Mouse (Mus musculus): Measurements from ENCODE around the gene Phactr4. TPM values are rescaled to one million over a fixed set of nuclear protein-coding genes. Genes with fewer than 3 reads are reported as not detected.

Gene Phactr4
- 6.8 and 7.3 TPM in 2 replicates for polyA plus RNA-seq (2015; fragmentation: Nextera tagmentation; extraction: Ambion mirVana)

GRCm38 (mm10) chr4:132421923-132422782 lies at the start of gene Phactr4:
Gene Phactr4, minus strand, starts transcription at chr4:132422489.

GRCm38 (mm10) chr4:132463430-132464254 lies 41.4 kb upstream of the Phactr4 start, which contains the start of gene Med18:
Gene Med18, minus strand, starts transcription at chr4:132463921.

GRCm38 (mm10) chr4:132353481-132353885 lies 68.8 kb downstream of the Phactr4 start, which contains the start of gene Rcc1:
Gene Rcc1, minus strand, starts transcription at chr4:132353605.

GRCm38 (mm10) chr4:132329115-132329834 lies 93.0 kb downstream of the Phactr4 start, which contains the start of gene Trnau1ap:
Gene Trnau1ap, minus strand, starts transcription at chr4:132329538.

Small RNAs within 50 kb of the gene (microRNA-seq; reads per million reads assigned to microRNA genes)
- 0 reads per million in 2 experiments for gene Gm25707

Other genes with a start within 250 kb of the Phactr4 start
- gene Ythdf2, start 210.2 kb downstream of the Phactr4 start, polyA plus RNA-seq (2015; fragmentation: Nextera tagmentation; extraction: Ambion mirVana) = 43.1 and 43.5 TPM in 2 replicates
- gene Gmeb1, start 160.9 kb downstream of the Phactr4 start, polyA plus RNA-seq (2015; fragmentation: Nextera tagmentation; extraction: Ambion mirVana) = 13.6 and 14.6 TPM in 2 replicates
- 31.2 and 34.5 TPM in 2 replicates for gene Taf12, start 148.1 kb downstream of the Phactr4 start, polyA plus RNA-seq (2015; fragmentation: Nextera tagmentation; extraction: Ambion mirVana)
- 1.4 and 1.8 TPM in 2 replicates for gene Rab42, start 119.1 kb downstream of the Phactr4 start, polyA plus RNA-seq (2015; fragmentation: Nextera tagmentation; extraction: Ambion mirVana)
- gene Trnau1ap, start 93.0 kb downstream of the Phactr4 start, polyA plus RNA-seq (2015; fragmentation: Nextera tagmentation; extraction: Ambion mirVana) = 35.2 and 40.5 TPM in 2 replicates
- gene Rcc1, start 68.9 kb downstream of the Phactr4 start, polyA plus RNA-seq (2015; fragmentation: Nextera tagmentation; extraction: Ambion mirVana) = 20.3 and 21.6 TPM in 2 replicates
- gene Med18, start 41.4 kb upstream of the Phactr4 start, polyA plus RNA-seq (2015; fragmentation: Nextera tagmentation; extraction: Ambion mirVana) = 8.7 and 8.8 TPM in 2 replicates
- 1.9 and 4.3 TPM in 2 replicates for gene Sesn2, start 88.0 kb upstream of the Phactr4 start, polyA plus RNA-seq (2015; fragmentation: Nextera tagmentation; extraction: Ambion mirVana)
- gene Atpif1, start 111.2 kb upstream of the Phactr4 start, polyA plus RNA-seq (2015; fragmentation: Nextera tagmentation; extraction: Ambion mirVana) = 522 and 530 TPM in 2 replicates
- 75.9 and 86.2 TPM in 2 replicates for gene Dnajc8, start 113.1 kb upstream of the Phactr4 start, polyA plus RNA-seq (2015; fragmentation: Nextera tagmentation; extraction: Ambion mirVana)
- 1.6 and 2.5 TPM in 2 replicates for gene Ptafr, start 141.6 kb upstream of the Phactr4 start, polyA plus RNA-seq (2015; fragmentation: Nextera tagmentation; extraction: Ambion mirVana)
- 10.9 and 11.1 TPM in 2 replicates for gene Eya3, start 216.5 kb upstream of the Phactr4 start, polyA plus RNA-seq (2015; fragmentation: Nextera tagmentation; extraction: Ambion mirVana)

Data from skeletal muscle tissue, postnatal 0 days (tissue).